ENCODE assay signal across 13 mouse cellular contexts in the genomic region with DNA sequence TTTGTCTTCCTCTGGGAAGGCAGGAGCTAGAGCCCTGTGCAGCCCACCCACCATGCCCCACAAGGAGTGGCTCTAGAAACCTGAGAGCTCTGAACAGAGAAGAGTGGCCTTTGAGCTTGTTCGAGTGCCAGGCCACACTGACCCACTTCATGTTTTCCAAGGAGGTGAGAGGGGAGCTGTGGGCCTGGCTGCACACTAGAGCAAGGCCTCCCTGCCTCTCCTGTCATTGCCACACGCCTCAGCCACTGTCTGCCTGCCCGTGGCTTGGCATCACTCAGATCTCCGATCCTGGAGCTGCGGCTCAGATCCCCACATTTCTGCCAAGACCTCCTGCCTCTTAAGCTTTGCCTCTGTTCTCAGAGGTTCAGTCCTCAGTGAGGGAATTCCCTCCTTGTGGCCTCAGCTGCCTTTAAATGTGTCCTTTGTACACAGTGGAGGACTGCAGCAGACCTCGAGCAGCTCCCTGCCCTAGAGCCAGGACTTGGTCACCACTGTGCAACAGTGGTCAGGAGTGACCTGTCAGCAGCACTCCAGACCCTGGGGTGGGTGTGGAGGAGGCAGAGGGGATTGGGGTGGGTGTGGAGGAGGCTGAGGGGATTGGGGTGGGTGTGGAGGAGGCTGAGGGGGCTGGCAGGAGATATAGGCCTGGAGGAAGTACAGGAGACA.
DNase-seq lines count a peak whose midpoint lies in the region; ATAC-seq and TF ChIP-seq lines count a peak whose summit lies in the region.
"Had no signal": no experiment of that assay in that cellular context is flagged by ENCODE, and none has a peak within 500 bp of the region (broad histone marks: within the 10 kb centered on the region; RNA-seq: fewer than 3 reads in every experiment).

No protein-coding gene starts in this region.

- H3K27ac ChIP-seq in heart, embryonic 13.5 days (replicated peaks), result peak overlapping the region; percentile 99
- H3K27ac ChIP-seq in limb, embryonic 10.5 days, result peak overlapping the region; percentile 32
- no peak overlapping the region for H3K27ac ChIP-seq in liver, postnatal 0 days (ENCODE audit: low read depth)
- H3K27ac ChIP-seq: hindbrain, embryonic 13.5 days; liver, embryonic 12.5 days had no signal

- TF ChIP-seq EP300 in liver, postnatal 0 days (IDR thresholded peaks at IDR 0.05; ENCODE audit: low read depth), result no peak

- H3K4me2 ChIP-seq in heart, embryonic 13.5 days, result no peak overlapping the region
- no peak overlapping the region for H3K4me2 ChIP-seq in liver, postnatal 0 days (ENCODE audit: low read depth, low read length)
- H3K4me2 ChIP-seq: hindbrain, embryonic 13.5 days; liver, embryonic 12.5 days had no signal

- peaks cover 84% of the 10 kb centered on the region for H3K4me1 ChIP-seq in heart, embryonic 13.5 days
- peaks cover 28% of the 10 kb centered on the region for H3K4me1 ChIP-seq in limb, embryonic 10.5 days
- H3K4me1 ChIP-seq in liver, postnatal 0 days (ENCODE audit: insufficient read depth), result no peaks in the 10 kb centered on the region
- H3K4me1 ChIP-seq: liver, embryonic 12.5 days had no signal

- no peaks in the 10 kb centered on the region for H3K9me3 ChIP-seq in heart, embryonic 13.5 days
- H3K9me3 ChIP-seq in limb, embryonic 10.5 days (replicated peaks), result no peaks in the 10 kb centered on the region
- H3K9me3 ChIP-seq in liver, postnatal 0 days (ENCODE audit: low read length), result no peaks in the 10 kb centered on the region
- H3K9me3 ChIP-seq: hindbrain, embryonic 13.5 days; liver, embryonic 12.5 days had no signal

- H3K4me3 ChIP-seq in heart, embryonic 13.5 days, result no peak overlapping the region
- no peak overlapping the region for H3K4me3 ChIP-seq in limb, embryonic 10.5 days
- H3K4me3 ChIP-seq in liver, postnatal 0 days (ENCODE audit: low read depth, low read length), result no peak overlapping the region
- H3K4me3 ChIP-seq: hindbrain, embryonic 13.5 days; liver, embryonic 12.5 days had no signal

- WGBS in heart, embryonic 13.5 days, result 41% methylated on average over 6 of the region's 6 CpGs
- 73% methylated on average over 6 of the region's 6 CpGs for WGBS in limb, embryonic 10.5 days
- WGBS in liver, postnatal 0 days (ENCODE audit: insufficient replicate concordance), result 71% methylated on average over 6 of the region's 6 CpGs

- H3K9ac ChIP-seq in heart, embryonic 13.5 days, result peak overlapping the region; percentile 79
- H3K9ac ChIP-seq in liver, postnatal 0 days (replicated peaks), result no peak overlapping the region
- H3K9ac ChIP-seq: hindbrain, embryonic 13.5 days; liver, embryonic 12.5 days had no signal

- peaks cover 5% of the 10 kb centered on the region; the same call in 1 of the 2 replicates for H3K27me3 ChIP-seq in heart, embryonic 13.5 days (replicated peaks)
- H3K27me3 ChIP-seq in limb, embryonic 10.5 days (ENCODE audit: low read depth, poor library complexity, severe bottlenecking), result no peaks in the 10 kb centered on the region
- no peaks in the 10 kb centered on the region for H3K27me3 ChIP-seq in liver, postnatal 0 days (ENCODE audit: insufficient read depth, low read length)
- H3K27me3 ChIP-seq: hindbrain, embryonic 13.5 days had no signal

- no peak for DNase-seq in heart, postnatal 25 days (ENCODE audit: low spot score)
- DNase-seq in ovary, postnatal 36 days (ENCODE audit: low spot score), result peak; percentile 57
- no peak for DNase-seq in ovary, postnatal 10 days (ENCODE audit: low spot score)
- no peak for DNase-seq in limb, embryonic 10.5 days (ENCODE audit: low spot score)
- no peak for DNase-seq in right cerebral cortex, postnatal 36 days (ENCODE audit: low spot score in 2 of 2)
- DNase-seq in kidney, adult 11 months, result no peak
- no peak for DNase-seq in liver, postnatal 0 days
- DNase-seq: kidney, postnatal 14 days; retina, postnatal 1 day had no signal

- TF ChIP-seq CTCF in liver, postnatal 0 days (IDR thresholded peaks at IDR 0.05; ENCODE audit: low read depth), result no peak

- no peaks in the 10 kb centered on the region for H3K36me3 ChIP-seq in heart, embryonic 13.5 days
- no peaks in the 10 kb centered on the region for H3K36me3 ChIP-seq in limb, embryonic 10.5 days
- no peaks in the 10 kb centered on the region for H3K36me3 ChIP-seq in liver, postnatal 0 days (replicated peaks; ENCODE audit: insufficient read depth, low read length)
- H3K36me3 ChIP-seq: hindbrain, embryonic 13.5 days; liver, embryonic 12.5 days had no signal

- ATAC-seq in heart, embryonic 13.5 days (ENCODE audit: extremely low read depth, insufficient number of reproducible peaks, low FRiP score, low TSS enrichment), result no peak
- ATAC-seq in liver, postnatal 0 days, result no peak
- ATAC-seq: forebrain, embryonic 16.5 days; liver, embryonic 12.5 days had no signal

- intact Hi-C loops in heart, postnatal 25 days (cut with DNase I), result no loop called here
